Mouse (Mus musculus) kidney, embryonic 14.5 days (tissue): ENCODE data around the gene Suco. TPM values are rescaled to one million over a fixed set of nuclear protein-coding genes. Genes with fewer than 3 reads are reported as not detected.

Source experiments
- ATAC-seq: fragments of 200-750 bp; cut with Nextera tagmentation; 2 replicates; pipeline ENCODE4 v1.8.0; 2017; ENCODE audit warnings: moderate number of reproducible peaks, mild to moderate bottlenecking, moderate TSS enrichment, moderate library complexity; ENCODE audit not compliant: low FRiP score, low TSS enrichment
- H3K27ac ChIP-seq: fragments of 300-500 bp; sonication (generic); 2 replicates; pipeline ENCODE4 v1.5.1; 2014; ENCODE audit warnings: low read depth, mild to moderate bottlenecking, low read length, moderate library complexity, mixed read lengths
- H3K27me3 ChIP-seq: fragments of 300-500 bp; sonication (generic); 2 replicates; pipeline ENCODE4 v1.6.1; 2014; ENCODE audit warnings: mild to moderate bottlenecking, low read length; ENCODE audit not compliant: control insufficient read depth, insufficient read depth
- H3K36me3 ChIP-seq: fragments of 300-500 bp; sonication (generic); 2 replicates; pipeline ENCODE4 v1.6.1; 2014; ENCODE audit warnings: low read length, mixed read lengths; ENCODE audit not compliant: control insufficient read depth, insufficient read depth
- H3K4me1 ChIP-seq: fragments of 300-500 bp; sonication (generic); 2 replicates; pipeline ENCODE4 v1.6.1; 2014; ENCODE audit warnings: low read length, mixed read lengths; ENCODE audit not compliant: control insufficient read depth, insufficient read depth
- H3K4me2 ChIP-seq: fragments of 300-500 bp; sonication (generic); replicated peaks from 2 replicates; pipeline ENCODE4 v1.6.1; 2014; ENCODE audit warnings: low read depth, mild to moderate bottlenecking, low read length
- H3K4me3 ChIP-seq: fragments of 300-500 bp; sonication (generic); 2 replicates; pipeline ENCODE4 v1.5.1; 2014; ENCODE audit warnings: mild to moderate bottlenecking, low read length
- H3K9ac ChIP-seq: fragments of 300-500 bp; sonication (generic); 2 replicates; pipeline ENCODE4 v1.6.1; 2014; ENCODE audit warnings: low read depth, mild to moderate bottlenecking, low read length, moderate library complexity
- H3K9me3 ChIP-seq: fragments of 300-500 bp; sonication (generic); 2 replicates; pipeline ENCODE4 v1.6.1; 2016; ENCODE audit warnings: low read length; ENCODE audit not compliant: control insufficient read depth
- WGBS: fragments of 180-500 bp; shearing (Covaris S2); extraction: QIAGEN DNeasy Blood & Tissue Kit; methylation state at CpG from one replicate; pipeline ENCODE4 v1.1.7; 2014; 5-methylcytosine and 5-hydroxymethylcytosine counted together
- polyA plus RNA-seq: library from polyadenylated mRNA; unstranded; fragments of >200 nt; fragmentation: Nextera tagmentation; extraction: Ambion mirVana; gene quantifications from 2 replicates; pipeline ENCODE4 v1.2.1, GENCODE M21; 2014

Gene Suco
- polyA plus RNA-seq, 1 experiment from 2014 or later, result 30.6 TPM

DNA sequence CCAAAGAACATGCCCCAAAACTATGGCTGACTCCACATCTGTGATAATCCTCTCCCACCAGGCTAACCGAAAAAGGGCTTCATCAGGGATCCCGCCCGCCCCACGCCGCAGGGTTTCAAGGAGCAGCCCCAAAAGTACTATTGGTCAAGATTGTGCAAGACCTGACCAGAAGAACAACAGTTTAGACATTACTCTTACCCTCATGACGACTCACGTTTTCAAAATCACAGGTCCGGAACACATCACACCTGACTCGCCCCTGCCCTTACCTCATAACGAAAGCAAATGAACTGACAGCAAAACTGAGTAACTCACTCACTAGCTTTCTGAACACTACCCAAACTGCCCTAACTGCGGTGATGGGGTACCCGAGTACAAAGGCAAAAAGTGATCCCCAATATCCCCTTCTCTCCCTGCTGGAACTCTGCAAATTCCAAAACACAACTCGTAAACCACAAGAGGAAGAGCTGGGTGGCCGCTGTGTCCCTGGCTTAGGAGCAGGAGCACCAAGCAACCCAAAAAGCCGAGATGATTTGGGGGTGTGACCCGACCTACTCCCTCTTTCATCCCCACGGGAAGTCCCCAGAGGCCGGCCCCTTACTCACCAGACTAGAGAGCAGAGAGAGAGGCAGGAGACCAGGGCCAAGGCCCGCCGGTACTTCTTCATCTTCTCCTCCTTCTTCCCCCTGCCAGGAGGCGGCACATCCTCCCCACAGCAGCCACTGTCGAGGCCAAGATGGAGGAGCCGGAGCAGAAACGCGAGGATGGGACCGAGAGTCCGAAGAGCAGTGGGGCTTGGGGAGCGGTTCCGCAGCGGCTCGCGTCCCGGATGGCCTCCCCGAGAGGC is 553 bp downstream of the Suco start:
- Histone ChIP-seq H3K4me1 (peaks cover 16% of the 10 kb centered on the region; the same call in 1 of the 2 replicates), H3K9ac (peak overlapping the region; percentile 79), H3K4me2 (peak overlapping the region; percentile 67), H3K27ac (peak overlapping the region; percentile 92), H3K27me3 (no peaks in the 10 kb centered on the region), H3K4me3 (peak overlapping the region; percentile 68), H3K9me3 (no peaks in the 10 kb centered on the region), H3K36me3 (no peaks in the 10 kb centered on the region)
- ATAC-seq, result peak; percentile 65
- WGBS, result 1% methylated on average over 34 of the region's 34 CpGs

DNA sequence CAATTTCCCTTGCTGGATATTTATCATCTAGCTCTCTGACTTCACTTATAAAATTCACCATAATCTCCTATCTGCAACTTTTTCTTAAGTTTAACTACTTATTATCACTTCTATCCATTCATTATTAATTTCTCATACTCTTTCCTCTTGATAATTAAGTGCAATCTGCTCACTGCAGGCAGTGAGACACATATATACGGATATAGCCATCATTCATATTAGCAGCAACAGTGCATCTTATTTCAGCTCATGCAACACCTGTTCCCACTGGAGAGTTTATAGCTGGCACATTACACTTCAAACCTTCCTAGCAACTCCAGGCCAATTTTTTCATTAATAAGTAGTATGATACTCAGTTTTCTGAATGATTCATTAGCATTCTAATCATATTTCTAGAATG is 7.1 kb downstream of the Suco start:
- 78% methylated on average over 1 of the region's 1 CpGs for WGBS
- Histone ChIP-seq H3K27ac (no peak overlapping the region), H3K4me2 (no peak overlapping the region), H3K36me3 (no peaks in the 10 kb centered on the region), H3K9ac (no peak overlapping the region), H3K4me1 (0 out of 2 replicates have a peak, but pooled peaks cover 1% of the 10 kb centered on the region), H3K27me3 (no peaks in the 10 kb centered on the region), H3K9me3 (no peaks in the 10 kb centered on the region), H3K4me3 (no peak overlapping the region)
- no peak for ATAC-seq

DNA sequence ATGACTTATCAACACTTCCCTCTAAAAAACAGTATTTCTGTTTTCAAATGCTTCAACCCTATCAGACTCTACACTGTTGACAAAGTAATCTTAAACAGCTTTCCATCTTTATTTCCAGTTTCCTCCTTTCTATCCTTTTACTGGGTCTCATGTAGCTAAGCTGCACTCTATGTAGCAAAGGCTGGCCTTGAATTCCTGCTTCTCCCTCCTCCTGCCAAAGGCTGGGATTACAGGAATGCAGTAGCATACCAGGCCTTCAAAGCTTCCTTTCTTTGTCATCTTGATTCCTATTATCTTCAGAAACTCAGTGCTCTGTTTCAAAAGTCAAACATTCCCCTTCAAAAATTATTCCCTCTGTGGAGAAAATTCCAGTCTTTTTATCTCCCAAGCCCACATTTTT is 8.1 kb downstream of the Suco start:
- ATAC-seq, result no peak
- H3K9me3 ChIP-seq, result no peaks in the 10 kb centered on the region
- no peaks in the 10 kb centered on the region for H3K36me3 ChIP-seq

DNA sequence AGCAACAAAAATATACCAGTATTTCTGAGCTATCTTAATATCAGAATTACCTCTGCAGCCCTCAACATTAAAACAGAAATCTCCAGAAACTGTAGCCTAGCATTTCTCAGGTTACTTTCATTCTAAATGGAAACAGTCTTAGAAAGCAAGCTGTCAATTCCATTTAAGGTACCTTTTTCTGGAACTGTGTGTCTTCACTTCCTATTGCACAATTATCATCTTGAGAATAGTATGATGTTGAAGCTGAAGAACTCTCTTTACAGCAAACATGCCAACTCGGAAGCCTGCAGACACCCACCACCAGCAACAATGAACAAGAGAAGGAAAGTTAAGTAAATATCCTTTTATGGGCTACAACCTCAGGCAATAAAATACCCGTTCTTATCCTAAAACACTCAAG is 12.7 kb downstream of the Suco start:
- WGBS, result 46% methylated on average over 2 of the region's 2 CpGs

More for the DNA sequence above, 8.1 kb downstream of the Suco start:
- Histone ChIP-seq H3K4me2 (no peak overlapping the region), H3K4me3 (no peak overlapping the region), H3K9ac (no peak overlapping the region), H3K4me1 (no peaks in the 10 kb centered on the region), H3K27me3 (no peaks in the 10 kb centered on the region), H3K27ac (no peak overlapping the region)

DNA sequence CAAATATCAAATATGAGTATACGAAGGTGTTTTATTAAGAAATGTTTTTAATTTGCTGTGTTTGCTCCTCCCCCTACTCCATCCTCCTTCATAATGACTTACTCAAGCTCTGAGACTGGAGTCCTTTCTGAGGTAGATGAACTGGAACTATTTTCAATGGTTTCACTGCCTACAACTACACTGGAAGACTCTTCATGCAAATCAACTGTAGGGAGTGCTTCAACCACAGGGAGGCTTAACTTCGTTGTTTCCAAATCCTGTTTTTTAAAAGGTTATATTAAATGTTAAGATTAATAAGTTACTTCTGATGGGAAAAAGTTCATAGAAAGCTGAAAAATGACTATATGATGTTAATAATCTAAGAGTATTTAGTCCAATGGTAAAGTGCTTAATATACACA is 17.2 kb downstream of the Suco start:
- peaks cover 15% of the 10 kb centered on the region for H3K36me3 ChIP-seq
- no peak for ATAC-seq
- 92% methylated on average over 2 of the region's 2 CpGs for WGBS
- H3K27me3 ChIP-seq, result no peaks in the 10 kb centered on the region
- no peak overlapping the region for H3K4me3 ChIP-seq
- H3K4me2 ChIP-seq, result no peak overlapping the region
- no peak overlapping the region for H3K27ac ChIP-seq
- H3K9ac ChIP-seq, result no peak overlapping the region
- no peaks in the 10 kb centered on the region for H3K4me1 ChIP-seq
- no peaks in the 10 kb centered on the region for H3K9me3 ChIP-seq

More for the DNA sequence above, 12.7 kb downstream of the Suco start:
- Histone ChIP-seq H3K4me3 (no peak overlapping the region), H3K27me3 (no peaks in the 10 kb centered on the region), H3K36me3 (no peaks in the 10 kb centered on the region), H3K27ac (no peak overlapping the region), H3K9me3 (no peaks in the 10 kb centered on the region), H3K9ac (no peak overlapping the region), H3K4me1 (no peaks in the 10 kb centered on the region), H3K4me2 (no peak overlapping the region)
- no peak for ATAC-seq

DNA sequence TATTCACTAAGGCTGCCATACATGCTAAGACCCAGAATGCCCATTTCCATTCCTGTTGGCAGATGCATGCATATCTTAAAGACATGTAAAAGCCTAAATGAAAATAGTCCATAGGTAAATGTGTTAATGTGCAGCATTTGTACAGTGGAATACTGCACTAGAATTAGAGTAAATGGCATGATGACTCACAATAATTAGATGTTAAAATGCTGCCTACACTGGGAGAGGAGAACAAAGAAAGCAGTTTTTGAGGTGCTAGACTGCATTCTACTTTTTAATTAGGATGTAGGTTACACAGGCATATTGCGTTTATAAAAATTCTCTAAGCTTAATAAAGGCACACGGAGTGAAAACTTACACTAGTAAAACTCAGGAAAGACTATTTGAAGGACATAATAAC is 49.8 kb downstream of the Suco start:
- WGBS, result 98% methylated on average over 2 of the region's 2 CpGs

DNA sequence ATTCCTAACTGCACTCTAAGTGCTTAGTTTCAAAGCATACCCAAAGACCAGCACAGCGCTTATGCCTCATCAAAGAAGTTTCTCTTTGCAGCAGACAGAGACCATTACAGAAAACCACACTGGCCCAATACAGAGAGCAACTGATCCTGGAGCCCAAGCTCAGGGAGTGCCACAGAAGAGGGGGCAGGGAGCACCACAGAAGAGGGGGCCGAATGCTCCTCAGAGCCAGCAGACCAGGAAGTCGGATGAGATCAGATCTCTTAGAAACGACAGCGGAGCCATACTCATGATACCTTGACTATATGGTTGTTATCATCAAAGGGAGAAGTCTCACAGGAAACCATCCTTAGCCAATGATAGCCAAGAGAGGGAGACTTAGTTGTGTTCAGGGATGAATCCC is 67.1 kb downstream of the Suco start:
- H3K4me3 ChIP-seq, result no peak overlapping the region
- no peak overlapping the region for H3K9ac ChIP-seq
- no peaks in the 10 kb centered on the region for H3K36me3 ChIP-seq
- no peak for ATAC-seq
- H3K27me3 ChIP-seq, result no peaks in the 10 kb centered on the region
- no peaks in the 10 kb centered on the region for H3K9me3 ChIP-seq
- no peaks in the 10 kb centered on the region for H3K4me1 ChIP-seq
- no peak overlapping the region for H3K4me2 ChIP-seq
- H3K27ac ChIP-seq, result no peak overlapping the region
- WGBS, result 78% methylated on average over 5 of the region's 5 CpGs

More for the DNA sequence above, 49.8 kb downstream of the Suco start:
- no peak overlapping the region for H3K9ac ChIP-seq
- no peak overlapping the region for H3K4me3 ChIP-seq
- H3K27me3 ChIP-seq, result no peaks in the 10 kb centered on the region
- no peak overlapping the region for H3K27ac ChIP-seq
- no peaks in the 10 kb centered on the region for H3K4me1 ChIP-seq
- H3K4me2 ChIP-seq, result no peak overlapping the region
- H3K9me3 ChIP-seq, result no peaks in the 10 kb centered on the region
- peaks cover 29% of the 10 kb centered on the region for H3K36me3 ChIP-seq
- no peak for ATAC-seq

DNA sequence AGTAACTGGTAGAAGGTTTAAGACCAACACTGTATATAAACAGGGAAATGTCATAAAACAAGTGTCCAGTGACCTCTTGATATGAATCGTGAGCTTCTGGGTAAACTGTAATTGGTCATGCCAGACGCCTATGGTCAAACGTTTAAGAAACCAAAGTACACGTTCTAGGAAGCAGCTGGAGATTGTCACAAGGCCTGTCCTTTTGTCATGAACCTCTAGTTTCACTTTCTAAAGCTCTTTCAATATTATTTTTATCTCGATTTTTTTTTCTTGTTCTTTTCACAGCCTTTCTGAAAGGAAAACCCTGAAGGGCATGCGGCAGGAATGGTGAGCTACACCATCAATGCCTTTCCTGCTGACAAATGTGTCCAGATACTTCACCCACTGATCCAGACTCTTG is 67.5 kb downstream of the Suco start:
- H3K27ac ChIP-seq, result no peak overlapping the region

DNA sequence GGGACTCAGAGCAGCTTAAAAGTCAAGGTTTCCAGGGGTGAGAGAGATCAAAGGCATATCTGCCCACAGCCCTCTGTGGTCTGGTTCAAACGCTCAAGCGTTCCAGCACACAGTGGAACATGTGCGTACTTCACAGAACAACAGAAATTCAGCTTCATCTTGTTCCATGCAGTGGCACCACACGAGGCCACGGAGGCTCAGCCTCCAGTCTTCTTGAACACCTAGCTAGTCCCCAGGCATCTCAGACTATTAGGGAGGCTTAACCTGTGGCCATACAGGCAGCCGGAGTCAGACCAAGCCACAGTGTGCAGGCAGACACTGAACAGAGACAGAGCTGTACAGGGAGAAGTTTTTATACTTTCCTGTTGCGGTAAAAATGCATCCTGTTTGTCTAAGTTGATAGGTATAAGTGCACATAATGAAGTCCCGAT is 71.9 kb downstream of the Suco start:
- ATAC-seq, result no peak
- no peak overlapping the region for H3K4me2 ChIP-seq
- no peak overlapping the region for H3K27ac ChIP-seq
- no peaks in the 10 kb centered on the region for H3K27me3 ChIP-seq
- no peaks in the 10 kb centered on the region for H3K4me1 ChIP-seq
- no peak overlapping the region for H3K9ac ChIP-seq
- H3K9me3 ChIP-seq, result no peaks in the 10 kb centered on the region
- no peak overlapping the region for H3K4me3 ChIP-seq
- 84% methylated on average over 8 of the region's 8 CpGs for WGBS
- no peaks in the 10 kb centered on the region for H3K36me3 ChIP-seq

More for the DNA sequence above, 67.5 kb downstream of the Suco start:
- ATAC-seq, result no peak
- Histone ChIP-seq H3K4me3 (no peak overlapping the region), H3K9me3 (no peaks in the 10 kb centered on the region), H3K4me2 (no peak overlapping the region), H3K36me3 (no peaks in the 10 kb centered on the region), H3K9ac (no peak overlapping the region), H3K4me1 (no peaks in the 10 kb centered on the region), H3K27me3 (no peaks in the 10 kb centered on the region)
- 48% methylated on average over 6 of the region's 6 CpGs for WGBS
